Mouse (Mus musculus) lung, embryonic 14.5 days (tissue): ENCODE data around the gene Ago1. TPM values are rescaled to one million over a fixed set of nuclear protein-coding genes. Genes with fewer than 3 reads are reported as not detected.

Experiments
- ATAC-seq: fragments of 200-750 bp; cut with Nextera tagmentation; 2 replicates; pipeline ENCODE4 v1.8.0; 2017; ENCODE audit warnings: mild to moderate bottlenecking, moderate TSS enrichment, moderate library complexity; ENCODE audit not compliant: insufficient read depth
- DNase-seq: peaks from one replicate; pipeline ENCODE4 v3.0.0-alpha.2; 2015
- H3K27ac ChIP-seq: fragments of 300-500 bp; sonication (generic); 2 replicates; pipeline ENCODE4 v1.5.1; 2014; ENCODE audit warnings: low read depth, mild to moderate bottlenecking, moderate library complexity
- H3K27me3 ChIP-seq: fragments of 300-500 bp; sonication (generic); 2 replicates; pipeline ENCODE4 v1.6.1; 2014; ENCODE audit warnings: low read length, control low read depth; ENCODE audit not compliant: insufficient read depth
- H3K36me3 ChIP-seq: fragments of 300-500 bp; sonication (generic); 2 replicates; pipeline ENCODE4 v1.6.1; 2014; ENCODE audit warnings: control low read depth; ENCODE audit not compliant: insufficient read depth
- H3K4me1 ChIP-seq: fragments of 300-500 bp; sonication (generic); 2 replicates; pipeline ENCODE4 v1.6.1; 2014; ENCODE audit warnings: antibody characterized with exemption, control low read depth; ENCODE audit not compliant: insufficient read depth
- H3K4me2 ChIP-seq: fragments of 300-500 bp; sonication (generic); 2 replicates; pipeline ENCODE4 v1.6.1; 2014; ENCODE audit warnings: mild to moderate bottlenecking
- H3K4me3 ChIP-seq: fragments of 300-500 bp; sonication (generic); 2 replicates; pipeline ENCODE4 v1.5.1; 2014; ENCODE audit warnings: low read depth, low read length
- H3K9ac ChIP-seq: fragments of 300-500 bp; sonication (generic); 2 replicates; pipeline ENCODE4 v1.6.1; 2014
- H3K9me3 ChIP-seq: fragments of 300-500 bp; sonication (generic); 2 replicates; pipeline ENCODE4 v1.6.1; 2016; ENCODE audit warnings: low read depth, low read length, control low read depth
- CTCF ChIP-seq: IDR thresholded peaks from 2 replicates; pipeline ENCODE4 v1.5.1; 2016; ENCODE audit warnings: antibody characterized with exemption, low read depth
- WGBS: fragments of 180-500 bp; shearing (Covaris S2); extraction: QIAGEN DNeasy Blood & Tissue Kit; methylation state at CpG from one replicate; pipeline ENCODE4 v1.1.7; 2014; 5-methylcytosine and 5-hydroxymethylcytosine counted together
- polyA plus RNA-seq: library from polyadenylated mRNA; unstranded; fragments of >200 nt; fragmentation: Nextera tagmentation; extraction: Ambion mirVana; gene quantifications from 2 replicates; pipeline ENCODE4 v1.2.1, GENCODE M21; 2014

Gene Ago1
- polyA plus RNA-seq, 1 experiment from 2014 or later: 10.7 TPM

DNA sequence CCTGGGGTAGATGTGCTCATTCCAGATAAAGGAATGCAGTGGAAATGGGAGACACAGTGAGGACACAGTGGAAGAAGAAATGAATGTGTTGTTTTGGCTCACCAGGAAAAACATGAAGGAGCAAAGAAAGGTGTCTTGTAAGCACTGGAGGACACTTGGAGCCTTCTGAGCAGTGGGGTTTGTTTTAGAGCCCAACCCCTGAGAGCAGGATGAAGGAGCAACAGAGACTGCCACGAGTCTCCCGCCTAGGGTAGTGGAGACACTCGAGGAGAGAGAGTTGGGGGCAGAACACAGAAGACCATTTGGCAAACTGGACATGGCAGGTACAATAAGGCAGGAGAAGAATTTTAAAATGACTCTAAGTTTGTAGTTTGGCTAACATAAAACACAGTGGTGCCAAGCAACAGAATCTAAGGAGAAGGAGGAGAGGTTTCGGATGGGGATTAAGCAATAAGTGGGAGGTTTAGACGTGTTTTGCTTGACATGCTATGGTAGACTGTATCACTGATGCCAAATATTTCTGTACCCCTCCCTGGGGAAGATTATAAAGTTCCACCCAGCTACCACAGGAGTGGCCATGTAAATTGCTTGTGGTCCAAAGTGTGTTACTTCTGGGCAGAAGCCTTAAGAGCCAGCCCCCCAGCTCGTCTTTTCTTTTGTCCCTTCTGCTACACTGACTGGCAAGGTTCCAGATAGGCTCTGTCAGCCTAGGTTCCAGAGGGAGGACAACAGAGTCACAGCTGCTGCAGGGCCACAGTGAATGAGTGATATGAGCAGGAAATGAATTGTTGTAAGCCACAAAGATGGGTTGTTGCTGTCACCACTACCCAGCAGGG lies 34.0 kb upstream of the Ago1 start:
- 52% methylated on average over 6 of the region's 6 CpGs for WGBS
- H3K9me3 ChIP-seq: no peaks in the 10 kb centered on the region
- no peak overlapping the region for H3K4me3 ChIP-seq
- H3K36me3 ChIP-seq: no peaks in the 10 kb centered on the region
- no peak overlapping the region for H3K9ac ChIP-seq
- 0 out of 2 replicates have a peak, but pooled peaks cover 2% of the 10 kb centered on the region for H3K4me1 ChIP-seq
- ATAC-seq (peak; percentile 52), DNase-seq (peak; percentile 72)
- no peak overlapping the region for H3K27ac ChIP-seq
- no peaks in the 10 kb centered on the region for H3K27me3 ChIP-seq
- no peak for TF ChIP-seq CTCF
- H3K4me2 ChIP-seq: 0 out of 2 replicates have a peak overlapping the region, but pooled peaks have one; percentile 2

GRCm38 (mm10) chr4:126498601-126499000 lies 30.2 kb upstream of the Ago1 start:
- no peak overlapping the region for H3K4me3 ChIP-seq
- no peak overlapping the region for H3K4me2 ChIP-seq
- no peak overlapping the region for H3K9ac ChIP-seq
- no peak for TF ChIP-seq CTCF
- H3K9me3 ChIP-seq: no peaks in the 10 kb centered on the region
- no peak overlapping the region for H3K27ac ChIP-seq
- H3K36me3 ChIP-seq: no peaks in the 10 kb centered on the region
- peaks cover 8% of the 10 kb centered on the region; the same call in 1 of the 2 replicates for H3K4me1 ChIP-seq
- H3K27me3 ChIP-seq: no peaks in the 10 kb centered on the region
- WGBS: 78% methylated on average over 1 of the region's 1 CpGs
- ATAC-seq (no peak), DNase-seq (no peak)

GRCm38 (mm10) chr4:126496963-126497362 lies 28.6 kb upstream of the Ago1 start:
- ATAC-seq (no peak), DNase-seq (no peak)
- TF ChIP-seq CTCF: no peak
- peak overlapping the region; percentile 87 for H3K27ac ChIP-seq
- H3K9me3 ChIP-seq: no peaks in the 10 kb centered on the region
- H3K9ac ChIP-seq: no peak overlapping the region
- H3K4me2 ChIP-seq: no peak overlapping the region
- H3K4me3 ChIP-seq: no peak overlapping the region
- no peaks in the 10 kb centered on the region for H3K27me3 ChIP-seq
- no peaks in the 10 kb centered on the region for H3K36me3 ChIP-seq
- H3K4me1 ChIP-seq: peaks cover 6% of the 10 kb centered on the region; the same call in 1 of the 2 replicates
- WGBS: 66% methylated on average over 2 of the region's 2 CpGs

GRCm38 (mm10) chr4:126495942-126496790 lies 27.8 kb upstream of the Ago1 start:
- DNase-seq: peak; percentile 91
- WGBS: 45% methylated on average over 5 of the region's 5 CpGs
- 0 out of 2 replicates have a peak overlapping the region, but pooled peaks have one; percentile 18 for H3K4me2 ChIP-seq

DNA sequence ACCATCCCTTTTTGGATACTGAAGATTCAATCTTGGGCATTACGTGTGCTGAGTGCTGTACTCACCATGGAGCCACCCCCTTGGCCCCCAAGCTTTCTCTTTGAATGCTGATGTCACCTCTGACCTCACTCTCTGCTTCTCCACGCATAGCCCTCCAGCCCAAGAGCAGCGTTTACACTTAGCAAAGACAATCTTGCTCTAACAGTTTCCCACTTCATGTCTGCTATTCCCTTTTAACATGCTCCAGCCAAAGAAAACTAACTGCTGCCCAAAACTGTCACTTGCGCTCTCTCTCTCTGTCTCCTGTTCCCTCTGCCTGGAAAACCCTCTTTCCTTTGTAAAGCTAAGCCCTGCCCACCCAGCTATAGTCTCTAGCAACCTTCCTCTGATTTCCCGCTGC lies 27.1 kb upstream of the Ago1 start:
- Histone ChIP-seq H3K4me1 (peaks cover 6% of the 10 kb centered on the region; the same call in 1 of the 2 replicates), H3K36me3 (no peaks in the 10 kb centered on the region), H3K9ac (no peak overlapping the region), H3K27me3 (no peaks in the 10 kb centered on the region), H3K4me2 (0 out of 2 replicates have a peak overlapping the region, but pooled peaks have one; percentile 18), H3K4me3 (no peak overlapping the region), H3K9me3 (no peaks in the 10 kb centered on the region), H3K27ac (peak overlapping the region; percentile 81)
- ATAC-seq: peak; percentile 81
- peak; percentile 68 for DNase-seq
- no peak for TF ChIP-seq CTCF
- 30% methylated on average over 5 of the region's 5 CpGs for WGBS

More at GRCm38 (mm10) chr4:126495942-126496790, 27.8 kb upstream of the Ago1 start:
- no peak overlapping the region for H3K9ac ChIP-seq
- peak; percentile 89 for ATAC-seq
- H3K36me3 ChIP-seq: no peaks in the 10 kb centered on the region
- H3K4me1 ChIP-seq: peaks cover 6% of the 10 kb centered on the region; the same call in 1 of the 2 replicates
- H3K9me3 ChIP-seq: no peaks in the 10 kb centered on the region
- peak overlapping the region; percentile 87 for H3K27ac ChIP-seq
- H3K27me3 ChIP-seq: no peaks in the 10 kb centered on the region
- no peak for TF ChIP-seq CTCF
- no peak overlapping the region for H3K4me3 ChIP-seq

GRCm38 (mm10) chr4:126493416-126493815 lies 25.0 kb upstream of the Ago1 start:
- Histone ChIP-seq H3K9me3 (no peaks in the 10 kb centered on the region), H3K36me3 (no peaks in the 10 kb centered on the region), H3K9ac (no peak overlapping the region), H3K4me3 (no peak overlapping the region), H3K4me1 (peaks cover 6% of the 10 kb centered on the region; the same call in 1 of the 2 replicates), H3K27ac (no peak overlapping the region), H3K4me2 (no peak overlapping the region), H3K27me3 (no peaks in the 10 kb centered on the region)
- 76% methylated on average over 4 of the region's 4 CpGs for WGBS
- ATAC-seq (no peak), DNase-seq (no peak)
- no peak for TF ChIP-seq CTCF
